Mouse (Mus musculus): Measurements from ENCODE around the gene Samd15. TPM values are rescaled to one million over a fixed set of nuclear protein-coding genes. Genes with fewer than 3 reads are reported as not detected.
A peak's percentile ranks its signal among the peaks of the same experiment; 100 is the strongest.

Samd15 gene
- polyA plus RNA-seq, 1 experiment: not detected

DNA sequence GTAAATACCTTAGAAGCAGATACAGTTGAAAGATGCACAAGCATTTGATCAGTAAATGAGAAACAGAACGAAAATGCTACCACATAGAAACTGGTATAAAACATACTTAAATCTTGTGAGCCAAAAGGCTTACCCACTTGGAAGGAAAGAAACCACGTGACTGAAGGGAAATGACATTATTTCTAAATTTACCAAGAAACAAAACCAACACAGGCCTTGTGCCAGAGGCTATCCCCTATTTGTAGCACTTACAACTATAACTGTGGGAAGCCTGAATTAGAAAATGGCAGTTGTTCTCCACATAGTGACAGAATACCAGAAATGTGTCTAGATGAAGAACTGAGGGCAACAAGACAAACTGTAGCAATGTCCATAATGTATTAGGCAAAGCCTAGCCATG lies 16.5 kb downstream of the Samd15 start:
- no peak overlapping the region for H3K27ac ChIP-seq (ENCODE audit: control insufficient read depth, insufficient read depth, low read depth, low read length, poor library complexity)
- WGBS: 27% methylated on average over 2 of the region's 2 CpGs
- no peak overlapping the region for H3K4me3 ChIP-seq (replicated peaks; ENCODE audit: control insufficient read depth, low read depth, low read length)
- TF ChIP-seq POLR2A (IDR thresholded peaks at IDR 0.05; ENCODE audit: borderline replicate concordance, control insufficient read depth, low read depth, low read length) (no peak), CTCF (IDR thresholded peaks at IDR 0.05; ENCODE audit: control insufficient read depth, insufficient read depth, low read length) (no peak)
- H3K4me1 ChIP-seq (ENCODE audit: control insufficient read depth, insufficient read depth, low read length): no peaks in the 10 kb centered on the region

DNA sequence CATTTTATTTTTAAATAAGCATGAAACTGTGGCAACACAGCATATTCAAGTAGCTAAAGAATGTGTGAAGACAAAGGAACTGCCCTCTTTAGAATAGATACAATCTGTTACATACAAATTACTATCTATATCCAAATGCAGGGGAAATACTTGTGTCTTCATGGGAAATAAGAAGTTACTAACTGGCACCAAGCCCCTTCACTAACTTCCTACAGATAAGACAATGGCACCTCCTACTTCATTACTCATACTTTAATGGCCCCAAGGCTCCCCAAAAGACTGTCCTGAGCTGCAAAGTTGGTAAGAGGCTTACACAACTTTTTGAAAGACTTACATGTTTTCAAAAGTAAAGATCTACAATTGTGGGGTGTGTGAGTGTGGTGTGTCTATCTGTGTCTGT lies 18.1 kb downstream of the Samd15 start:
- Histone ChIP-seq H3K4me1 (ENCODE audit: control insufficient read depth, insufficient read depth, low read length) (no peaks in the 10 kb centered on the region), H3K27ac (ENCODE audit: control insufficient read depth, insufficient read depth, low read depth, low read length, poor library complexity) (no peak overlapping the region), H3K4me3 (replicated peaks; ENCODE audit: control insufficient read depth, low read depth, low read length) (no peak overlapping the region)
- TF ChIP-seq CTCF (IDR thresholded peaks at IDR 0.05; ENCODE audit: control insufficient read depth, insufficient read depth, low read length): no peak
- TF ChIP-seq POLR2A (IDR thresholded peaks at IDR 0.05; ENCODE audit: borderline replicate concordance, control insufficient read depth, low read depth, low read length): no peak

DNA sequence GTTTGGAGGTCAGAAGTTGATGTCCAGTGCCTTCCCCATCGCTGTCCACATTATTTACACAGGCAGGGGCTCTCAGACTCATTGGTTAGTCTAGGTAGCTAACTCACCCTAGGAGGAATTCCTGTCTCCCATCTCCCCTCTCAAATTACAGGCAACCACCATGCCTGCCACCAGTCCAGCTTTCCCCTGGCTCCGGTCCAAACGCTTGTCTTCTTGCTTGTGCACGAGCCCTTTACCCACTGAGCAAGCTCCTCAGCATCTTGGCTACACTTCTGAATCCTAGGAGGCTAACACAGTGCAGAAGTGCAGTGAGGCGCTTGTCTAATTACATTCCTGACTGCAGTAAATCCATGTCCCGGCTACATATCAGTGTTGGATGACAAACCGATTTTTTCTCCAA lies 19.8 kb downstream of the Samd15 start:
- 82% methylated on average over 7 of the region's 7 CpGs for whole genome bisulfite sequencing
- Histone ChIP-seq H3K27ac (ENCODE audit: control insufficient read depth, insufficient read depth, low read depth, low read length, poor library complexity) (no peak overlapping the region), H3K4me3 (replicated peaks; ENCODE audit: control insufficient read depth, low read depth, low read length) (no peak overlapping the region), H3K4me1 (ENCODE audit: control insufficient read depth, insufficient read depth, low read length) (no peaks in the 10 kb centered on the region)
- no peak for TF ChIP-seq CTCF (IDR thresholded peaks at IDR 0.05; ENCODE audit: control insufficient read depth, insufficient read depth, low read length)
- no peak for TF ChIP-seq POLR2A (IDR thresholded peaks at IDR 0.05; ENCODE audit: borderline replicate concordance, control insufficient read depth, low read depth, low read length)

DNA sequence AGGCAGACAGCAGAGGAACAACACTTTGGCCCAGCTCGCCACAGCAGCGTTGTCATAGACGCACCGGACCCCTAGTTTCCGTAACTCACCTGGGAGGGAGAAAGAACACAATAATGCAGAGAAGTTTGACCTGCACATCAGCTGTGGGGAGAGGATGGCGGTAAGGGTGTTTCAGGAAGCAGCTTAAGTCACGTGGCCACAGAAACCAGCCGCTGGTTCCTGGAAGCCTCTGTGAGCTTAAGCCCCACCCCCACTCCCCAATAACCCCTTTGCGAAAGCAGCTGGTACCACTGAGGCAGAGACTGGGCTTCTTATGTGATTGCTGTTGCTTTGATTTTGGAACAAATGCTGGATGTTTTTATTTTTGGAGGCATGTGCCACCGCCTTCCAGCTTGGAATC lies 25.4 kb downstream of the Samd15 start:
- Histone ChIP-seq H3K27ac (ENCODE audit: control insufficient read depth, insufficient read depth, low read depth, low read length, poor library complexity) (no peak overlapping the region), H3K4me1 (ENCODE audit: control insufficient read depth, insufficient read depth, low read length) (peaks cover under 1% of the 10 kb centered on the region; the same call in 1 of the 2 replicates), H3K4me3 (replicated peaks; ENCODE audit: control insufficient read depth, low read depth, low read length) (no peak overlapping the region)
- 53% methylated on average over 10 of the region's 10 CpGs for WGBS
- TF ChIP-seq CTCF (IDR thresholded peaks at IDR 0.05; ENCODE audit: control insufficient read depth, insufficient read depth, low read length): no peak
- no peak for TF ChIP-seq POLR2A (IDR thresholded peaks at IDR 0.05; ENCODE audit: borderline replicate concordance, control insufficient read depth, low read depth, low read length)

DNA sequence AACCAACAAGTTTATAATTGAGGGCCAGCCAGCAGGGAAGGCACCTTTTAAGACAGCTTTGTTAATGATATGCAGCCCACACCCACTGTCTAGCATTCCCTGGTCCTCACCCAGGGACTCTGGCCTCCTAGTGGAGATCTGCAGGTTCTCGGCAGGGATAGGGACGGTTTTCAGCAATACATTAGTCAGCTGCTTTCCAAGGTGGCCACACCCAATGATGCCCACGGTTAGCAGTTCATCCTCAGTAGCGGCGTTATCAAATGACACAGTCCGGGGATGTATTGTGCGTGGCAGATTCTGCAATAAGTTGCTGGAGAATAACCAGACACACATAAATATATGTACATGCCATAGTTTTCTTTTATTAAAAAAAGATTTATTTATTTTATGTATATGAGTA lies 27.3 kb downstream of the Samd15 start:
- no peak for TF ChIP-seq CTCF (IDR thresholded peaks at IDR 0.05; ENCODE audit: control insufficient read depth, insufficient read depth, low read length)
- no peak for TF ChIP-seq POLR2A (IDR thresholded peaks at IDR 0.05; ENCODE audit: borderline replicate concordance, control insufficient read depth, low read depth, low read length)
- no peak overlapping the region for H3K4me3 ChIP-seq (replicated peaks; ENCODE audit: control insufficient read depth, low read depth, low read length)
- H3K4me1 ChIP-seq (ENCODE audit: control insufficient read depth, insufficient read depth, low read length): peaks cover 2% of the 10 kb centered on the region; the same call in 1 of the 2 replicates
- no peak overlapping the region for H3K27ac ChIP-seq (ENCODE audit: control insufficient read depth, insufficient read depth, low read depth, low read length, poor library complexity)
- WGBS: 73% methylated on average over 7 of the region's 7 CpGs

DNA sequence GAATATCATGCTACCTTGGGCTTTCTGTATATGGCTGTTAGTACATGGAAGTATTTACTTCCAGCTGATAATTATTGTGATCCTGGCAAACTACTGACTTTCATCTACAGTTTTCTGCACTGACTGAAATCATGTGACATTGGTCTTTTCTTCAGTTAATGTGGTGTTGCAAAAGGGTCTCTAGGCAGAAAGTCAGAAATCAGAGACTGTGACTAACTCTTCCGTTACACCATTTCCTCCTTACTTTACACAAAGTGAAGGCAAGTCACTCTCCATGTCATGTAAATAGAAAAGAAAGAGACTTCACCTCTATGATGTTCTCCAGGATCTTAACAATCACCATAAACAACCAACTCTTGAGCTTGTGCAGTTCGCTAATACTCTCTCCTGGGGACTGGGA lies 30.1 kb downstream of the Samd15 start:
- H3K27ac ChIP-seq (ENCODE audit: control insufficient read depth, insufficient read depth, low read depth, low read length, poor library complexity): no peak overlapping the region
- TF ChIP-seq CTCF (IDR thresholded peaks at IDR 0.05; ENCODE audit: control insufficient read depth, insufficient read depth, low read length): no peak
- no peak for TF ChIP-seq POLR2A (IDR thresholded peaks at IDR 0.05; ENCODE audit: borderline replicate concordance, control insufficient read depth, low read depth, low read length)
- H3K4me3 ChIP-seq (replicated peaks; ENCODE audit: control insufficient read depth, low read depth, low read length): no peak overlapping the region
- peaks cover 2% of the 10 kb centered on the region; the same call in 1 of the 2 replicates for H3K4me1 ChIP-seq (ENCODE audit: control insufficient read depth, insufficient read depth, low read length)
- WGBS: 61% methylated on average over 2 of the region's 2 CpGs

DNA sequence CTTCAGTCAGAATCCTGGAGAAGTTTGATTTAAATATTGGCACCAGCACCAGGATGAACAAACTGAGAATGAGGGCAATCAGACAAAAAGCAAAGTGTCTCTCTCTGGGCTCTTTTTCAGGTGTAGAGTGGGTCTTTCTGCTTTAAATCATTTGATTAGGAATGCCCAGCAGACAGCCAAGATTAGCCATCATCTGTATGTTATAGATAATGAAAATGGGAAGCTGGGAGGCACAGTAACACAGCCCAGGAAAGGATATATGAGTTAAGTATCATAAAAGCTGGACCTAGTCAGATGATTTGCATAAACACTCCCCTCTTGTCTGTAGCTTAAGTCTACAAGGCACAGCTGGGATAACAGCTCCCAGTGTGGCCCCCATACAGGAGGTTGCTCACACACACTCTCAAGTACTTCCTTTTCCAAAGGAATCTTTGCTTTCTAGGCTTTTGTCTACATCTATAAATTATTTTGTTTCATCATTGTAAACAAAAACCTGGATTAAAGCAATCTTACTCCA lies 30.9 kb downstream of the Samd15 start:
- H3K4me1 ChIP-seq (ENCODE audit: control insufficient read depth, insufficient read depth, low read length): peaks cover 2% of the 10 kb centered on the region; the same call in 1 of the 2 replicates
- no peak overlapping the region for H3K27ac ChIP-seq (ENCODE audit: control insufficient read depth, insufficient read depth, low read depth, low read length, poor library complexity)
- H3K4me3 ChIP-seq (replicated peaks; ENCODE audit: control insufficient read depth, low read depth, low read length): no peak overlapping the region
- TF ChIP-seq POLR2A (IDR thresholded peaks at IDR 0.05; ENCODE audit: borderline replicate concordance, control insufficient read depth, low read depth, low read length) (no peak), CTCF (IDR thresholded peaks at IDR 0.05; ENCODE audit: control insufficient read depth, insufficient read depth, low read length) (no peak)

DNA sequence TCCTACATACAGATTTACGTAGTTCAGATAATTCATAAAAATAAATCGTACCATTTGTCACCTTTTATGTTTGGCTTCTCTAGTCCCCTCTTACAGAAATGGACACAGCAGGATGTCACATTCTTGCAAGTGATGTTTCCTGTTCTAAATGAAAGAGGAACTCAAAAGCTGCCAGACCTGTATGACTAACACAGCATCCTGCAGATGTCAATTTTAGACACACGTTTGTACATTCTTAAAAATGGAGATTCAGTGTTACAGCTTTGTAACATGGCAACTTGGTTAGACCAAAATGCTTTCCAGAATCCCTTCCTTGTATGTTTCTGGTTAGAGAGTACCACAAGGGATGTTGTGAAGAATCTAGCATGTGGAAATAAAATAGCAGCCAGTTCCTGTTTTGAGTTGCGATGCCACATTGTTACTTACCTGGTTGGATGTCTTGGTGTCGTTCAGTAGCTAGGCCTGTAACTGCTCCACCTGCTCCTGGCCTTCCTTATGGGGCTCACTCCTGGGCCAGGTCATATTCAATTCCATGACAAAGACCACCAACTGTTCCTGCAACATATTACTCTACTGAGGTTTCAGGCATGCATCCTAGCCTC lies 37.5 kb downstream of the Samd15 start:
- H3K27ac ChIP-seq (ENCODE audit: control insufficient read depth, insufficient read depth, low read depth, low read length, poor library complexity): peak overlapping the region; percentile 73; the same call in 1 of the 2 replicates
- peaks cover 5% of the 10 kb centered on the region; the same call in 1 of the 2 replicates for H3K4me1 ChIP-seq (ENCODE audit: control insufficient read depth, insufficient read depth, low read length)
- WGBS: 13% methylated on average over 5 of the region's 5 CpGs
- TF ChIP-seq POLR2A (IDR thresholded peaks at IDR 0.05; ENCODE audit: borderline replicate concordance, control insufficient read depth, low read depth, low read length) (no peak), CTCF (IDR thresholded peaks at IDR 0.05; ENCODE audit: control insufficient read depth, insufficient read depth, low read length) (no peak)
- H3K4me3 ChIP-seq (replicated peaks; ENCODE audit: control insufficient read depth, low read depth, low read length): no peak overlapping the region
